In the genomic region with DNA sequence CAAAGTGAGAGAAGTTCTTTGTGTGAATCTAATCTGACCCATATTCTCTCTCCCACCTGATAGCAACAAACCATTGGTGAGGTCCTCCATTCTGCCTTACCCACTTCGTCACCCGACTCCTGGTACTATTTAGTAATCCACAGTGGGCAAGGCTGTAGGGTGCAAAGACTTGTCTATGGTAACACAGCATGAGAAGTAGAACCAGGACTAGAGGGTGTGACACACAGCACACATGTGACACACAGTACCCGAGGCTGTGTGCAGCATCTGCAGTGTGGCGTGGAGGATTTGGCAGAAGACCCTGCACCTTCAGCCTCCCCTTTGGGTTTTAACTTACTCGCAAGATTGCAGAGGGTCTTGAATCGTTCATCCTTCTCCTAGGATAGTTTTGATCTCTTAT, we compare ENCODE assay signal across 14 mouse cellular contexts.
"Had no signal": no experiment of that assay in that cellular context is flagged by ENCODE, and none has a peak within 500 bp of the region (broad histone marks: within the 10 kb centered on the region; RNA-seq: fewer than 3 reads in every experiment).

No protein-coding gene starts in this region.

- H3K9me3 ChIP-seq: midbrain, embryonic 10.5 days; midbrain, embryonic 12.5 days; neural tube, embryonic 12.5 days had no signal

- H3K4me1 ChIP-seq: neural tube, embryonic 12.5 days had no signal

- DNase-seq: lung, adult 18-20 months; lung, embryonic 14.5 days; lung, postnatal 10 days; lung, postnatal 4 days; midbrain, embryonic 14.5 days; right cerebral cortex, postnatal 14 days; spleen, adult 18-20 months; thymus, adult 18-20 months; thymus, postnatal 14 days; thymus, postnatal 36 days had no signal

- H3K27me3 ChIP-seq: midbrain, embryonic 12.5 days; neural tube, embryonic 12.5 days had no signal

- ATAC-seq: midbrain, embryonic 16.5 days had no signal

- H3K27ac ChIP-seq: midbrain, embryonic 10.5 days; midbrain, embryonic 12.5 days; neural tube, embryonic 12.5 days had no signal

- H3K4me3 ChIP-seq: midbrain, embryonic 10.5 days; midbrain, embryonic 12.5 days; neural tube, embryonic 12.5 days had no signal

- H3K9ac ChIP-seq: lung, embryonic 14.5 days; midbrain, embryonic 12.5 days; neural tube, embryonic 12.5 days had no signal

- H3K4me2 ChIP-seq: lung, embryonic 14.5 days; midbrain, embryonic 12.5 days; neural tube, embryonic 12.5 days had no signal

- H3K36me3 ChIP-seq: midbrain, embryonic 10.5 days; midbrain, embryonic 12.5 days; neural tube, embryonic 12.5 days had no signal
